Mouse (Mus musculus): Measurements from ENCODE around the gene Tbc1d7.

DNA sequence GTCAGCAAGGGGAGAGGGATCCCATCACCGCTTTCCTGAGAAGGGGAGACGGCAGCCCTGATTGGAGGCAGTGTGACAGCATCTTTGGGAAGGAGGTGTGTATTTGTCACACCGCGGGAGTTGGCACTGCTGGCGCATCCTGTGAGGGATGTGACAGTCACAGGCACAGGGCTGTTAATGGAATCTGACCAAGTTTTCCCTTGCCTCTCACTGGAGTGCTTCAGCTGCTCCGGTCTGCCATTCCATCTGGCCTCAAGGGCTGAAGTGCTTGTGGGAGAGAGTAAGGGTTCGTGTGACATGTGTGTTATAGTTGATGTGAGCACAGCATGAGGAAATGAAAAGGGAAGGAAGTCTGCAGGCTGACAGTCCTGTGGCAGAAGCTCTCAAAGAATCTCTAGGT is 59.0 kb downstream of the Tbc1d7 start:
- TF ChIP-seq CTCF (conservative IDR thresholded peaks at IDR 0.05; ENCODE audit: low read length) (no peak), NANOG (IDR thresholded peaks at IDR 0.05; ENCODE audit: borderline replicate concordance, low read length) (no peak), POU5F1 (IDR thresholded peaks at IDR 0.05; ENCODE audit: borderline replicate concordance, low read length) (no peak)
